Mouse (Mus musculus) liver, postnatal 0 days (tissue): Measurements from ENCODE around the gene Dscam.

Experiments
- CTCF ChIP-seq: sonication (generic); IDR thresholded peaks from 2 replicates; pipeline ENCODE4 v1.5.1; 2016; ENCODE audit warnings: antibody characterized with exemption, low read depth
- EP300 ChIP-seq: IDR thresholded peaks from 2 replicates; pipeline ENCODE4 v1.6.1; 2016; ENCODE audit warnings: antibody characterized with exemption, low read depth, mild to moderate bottlenecking

DNA sequence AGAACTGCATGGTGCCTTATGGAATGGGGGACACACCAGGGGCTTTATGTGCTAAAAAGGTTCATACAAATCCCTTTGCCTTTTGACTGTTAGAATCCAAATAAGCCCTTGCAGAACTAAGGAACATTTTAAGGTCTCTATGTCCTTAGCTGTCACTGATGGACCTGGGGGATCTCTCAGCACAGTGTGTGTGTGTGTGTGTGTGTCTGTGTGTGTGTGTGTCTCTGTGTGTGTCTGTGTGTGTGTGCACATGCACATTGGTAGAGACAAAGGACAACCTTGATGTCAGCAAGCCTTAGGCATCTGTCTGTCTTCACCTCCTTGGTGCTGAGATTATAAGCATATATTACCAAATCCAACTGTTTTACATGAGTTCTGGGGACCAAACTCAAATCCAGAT, 243.1 kb downstream of the Dscam start:
- TF ChIP-seq CTCF (no peak), EP300 (no peak)
